In genomic region chr19:44578038-44578437, GRCm38 (mm10) we compare ENCODE assay signal across 35 mouse cellular contexts. TPM values are rescaled to one million over a fixed set of nuclear protein-coding genes. Genes with fewer than 3 reads are reported as not detected.
DNase-seq lines count a peak whose midpoint lies in the region; ATAC-seq and TF ChIP-seq lines count a peak whose summit lies in the region.
"Had no signal": no experiment of that assay in that cellular context is flagged by ENCODE, and none has a peak within 500 bp of the region (broad histone marks: within the 10 kb centered on the region; RNA-seq: fewer than 3 reads in every experiment).

No protein-coding gene starts in this region.

- 39% methylated on average over 1 of the region's 1 CpGs for WGBS in liver, postnatal 0 days (ENCODE audit: insufficient replicate concordance)
- 74% methylated on average over 1 of the region's 1 CpGs for WGBS in limb, embryonic 10.5 days

- 0 out of 2 replicates have a peak, but pooled peaks cover 3% of the 10 kb centered on the region for H3K27me3 ChIP-seq in liver, postnatal 0 days (ENCODE audit: insufficient read depth, low read length)
- no peaks in the 10 kb centered on the region for H3K27me3 ChIP-seq in limb, embryonic 10.5 days (ENCODE audit: low read depth, poor library complexity, severe bottlenecking)
- H3K27me3 ChIP-seq: CH12.LX; embryonic facial prominence, embryonic 13.5 days had no signal

- no peaks in the 10 kb centered on the region for H3K9me3 ChIP-seq in liver, postnatal 0 days (ENCODE audit: low read length)
- no peaks in the 10 kb centered on the region for H3K9me3 ChIP-seq in limb, embryonic 10.5 days (replicated peaks)
- H3K9me3 ChIP-seq: embryonic facial prominence, embryonic 13.5 days; forebrain, embryonic 12.5 days; G1E; hindbrain, embryonic 13.5 days; midbrain, embryonic 12.5 days had no signal

- H3K4me3 ChIP-seq in liver, postnatal 0 days (ENCODE audit: low read depth, low read length), result no peak overlapping the region
- no peak overlapping the region for H3K4me3 ChIP-seq in limb, embryonic 10.5 days
- H3K4me3 ChIP-seq: embryonic facial prominence, embryonic 13.5 days; erythroblast, embryonic 14.5 days; forebrain, embryonic 12.5 days; hindbrain, embryonic 13.5 days; midbrain, embryonic 12.5 days had no signal

- no peak overlapping the region for H3K27ac ChIP-seq in liver, postnatal 0 days (ENCODE audit: low read depth)
- H3K27ac ChIP-seq in limb, embryonic 10.5 days, result no peak overlapping the region
- H3K27ac ChIP-seq: embryonic facial prominence, embryonic 13.5 days; forebrain, embryonic 12.5 days; hindbrain, embryonic 13.5 days; liver, embryonic 14.5 days; macrophage; midbrain, embryonic 12.5 days had no signal

- H3K9ac ChIP-seq in liver, postnatal 0 days (replicated peaks), result no peak overlapping the region
- H3K9ac ChIP-seq: embryonic facial prominence, embryonic 13.5 days; forebrain, embryonic 12.5 days; hindbrain, embryonic 13.5 days; liver, embryonic 14.5 days; midbrain, embryonic 12.5 days had no signal

- no peak overlapping the region for H3K4me2 ChIP-seq in liver, postnatal 0 days (ENCODE audit: low read depth, low read length)
- H3K4me2 ChIP-seq: embryonic facial prominence, embryonic 13.5 days; forebrain, embryonic 12.5 days; hindbrain, embryonic 13.5 days; midbrain, embryonic 12.5 days had no signal

- no peak for DNase-seq in liver, postnatal 0 days
- no peak for DNase-seq in liver
- DNase-seq in thymus, postnatal 14 days, result peak; percentile 46
- no peak for DNase-seq in layer of hippocampus, adult 11-12 months (ENCODE audit: low spot score)
- DNase-seq in testis, postnatal 10 days (ENCODE audit: low spot score), result no peak
- DNase-seq in limb, embryonic 10.5 days (ENCODE audit: low spot score), result no peak
- DNase-seq: adrenal gland, postnatal 10 days; cerebellum, adult 8-10 months; gastrocnemius, postnatal 36 days; kidney, adult 9 months; kidney, postnatal 36 days; right cerebral cortex, postnatal 14 days had no signal

- no peak for TF ChIP-seq EP300 in liver, postnatal 0 days (IDR thresholded peaks at IDR 0.05; ENCODE audit: low read depth)

- no peaks in the 10 kb centered on the region for H3K4me1 ChIP-seq in liver, postnatal 0 days (ENCODE audit: insufficient read depth)
- H3K4me1 ChIP-seq in limb, embryonic 10.5 days, result 0 out of 2 replicates have a peak, but pooled peaks cover 3% of the 10 kb centered on the region
- H3K4me1 ChIP-seq: embryonic facial prominence, embryonic 13.5 days; forebrain, embryonic 12.5 days; midbrain, embryonic 12.5 days had no signal

- TF ChIP-seq CTCF in liver, postnatal 0 days (IDR thresholded peaks at IDR 0.05; ENCODE audit: low read depth), result no peak

- H3K36me3 ChIP-seq in liver, postnatal 0 days (replicated peaks; ENCODE audit: insufficient read depth, low read length), result peaks cover 5% of the 10 kb centered on the region
- H3K36me3 ChIP-seq in limb, embryonic 10.5 days, result peaks cover 38% of the 10 kb centered on the region

- ATAC-seq in liver, postnatal 0 days, result peak; percentile 28; the same call in 1 of the 2 replicates
- ATAC-seq in activated CD4-positive, CD25-positive, alpha-beta regulatory T cell, adult 4 months, result peak; percentile 48
- peak; percentile 69 for ATAC-seq in megakaryocyte, adult 5-6 weeks (ENCODE audit: poor library complexity, severe bottlenecking)

RNA-seq across cellular contexts. Expression of gene Hif1an, which starts 15.4 kb away (rescaled TPM):
- 5.3 and 6.8 TPM in 2 replicates for polyA plus RNA-seq in liver, postnatal 0 days (2015; fragmentation: Nextera tagmentation; extraction: Ambion mirVana)
- 10 to 100 TPM; 18.8 to 23.4 TPM for polyA plus RNA-seq in activated CD4-positive, CD25-positive, alpha-beta regulatory T cell, adult 4 months (2017; shearing (Covaris generic))
- 3.8 and 4.9 TPM in 2 replicates for total RNA-seq in megakaryocyte, adult 5-6 weeks (2015)
- 6.5 and 6.6 TPM in 2 replicates for total RNA-seq in megakaryocyte, adult 5-6 weeks (2017)
- polyA plus RNA-seq in limb, embryonic 10.5 days (2016; fragmentation: Nextera tagmentation; extraction: Ambion mirVana), result 51.2 and 54.6 TPM in 2 replicates

RNA-seq across cellular contexts. Expression of gene Ndufb8, which starts 22.8 kb away (rescaled TPM):
- 394 and 410 TPM in 2 replicates for polyA plus RNA-seq in liver, postnatal 0 days (2015; fragmentation: Nextera tagmentation; extraction: Ambion mirVana)
- polyA plus RNA-seq in activated CD4-positive, CD25-positive, alpha-beta regulatory T cell, adult 4 months (2017; shearing (Covaris generic)), result 100 to 1,000 TPM; 300 to 321 TPM
- total RNA-seq in megakaryocyte, adult 5-6 weeks (2015), result 305 and 327 TPM in 2 replicates
- total RNA-seq in megakaryocyte, adult 5-6 weeks (2017), result 205 and 223 TPM in 2 replicates
- 664 and 683 TPM in 2 replicates for polyA plus RNA-seq in limb, embryonic 10.5 days (2016; fragmentation: Nextera tagmentation; extraction: Ambion mirVana)

RNA-seq across cellular contexts. Expression of gene Gm20538, which starts 25.4 kb away (rescaled TPM):
- not detected in 2 replicates for polyA plus RNA-seq in liver, postnatal 0 days (2015; fragmentation: Nextera tagmentation; extraction: Ambion mirVana)
- 1 to 10 TPM in 1 of 2 experiments, not detected in 1; 2.1 TPM for polyA plus RNA-seq in activated CD4-positive, CD25-positive, alpha-beta regulatory T cell, adult 4 months (2017; shearing (Covaris generic))
- total RNA-seq in megakaryocyte, adult 5-6 weeks (2015), result not detected in 2 replicates
- not detected in 2 replicates for total RNA-seq in megakaryocyte, adult 5-6 weeks (2017)
- not detected in 2 replicates for polyA plus RNA-seq in limb, embryonic 10.5 days (2016; fragmentation: Nextera tagmentation; extraction: Ambion mirVana)
- total RNA-seq: adrenal gland, postnatal 10 days; G1E; gastrocnemius, adult 18-20 months; gastrocnemius, postnatal 36 days; heart, adult 8-10 months; heart, postnatal 25 days; left cerebral cortex, postnatal 25 days had no signal
- polyA plus RNA-seq: cortical plate, adult 2 months; embryonic facial prominence, embryonic 13.5 days; erythroblast, embryonic 14.5 days; forebrain, embryonic 12.5 days; G1E; heart, embryonic 14.5 days; hindbrain, embryonic 13.5 days; intestine, embryonic 14.5 days; limb, embryonic 14.5 days; liver, embryonic 14.5 days; lung, embryonic 16.5 days; macrophage; midbrain, embryonic 12.5 days; neural tube, embryonic 11.5 days; spleen, adult 2 months; stomach, embryonic 14.5 days had no signal

RNA-seq across cellular contexts. Expression of gene Sec31b, which starts 32.4 kb away (rescaled TPM):
- 0.54 and 0.57 TPM in 2 replicates for polyA plus RNA-seq in liver, postnatal 0 days (2015; fragmentation: Nextera tagmentation; extraction: Ambion mirVana)
- 1 to 10 TPM in 1 of 2 experiments, under 1 TPM in 1; 0.62 to 1.5 TPM for polyA plus RNA-seq in activated CD4-positive, CD25-positive, alpha-beta regulatory T cell, adult 4 months (2017; shearing (Covaris generic))
- 0.11 and 0.51 TPM in 2 replicates for total RNA-seq in megakaryocyte, adult 5-6 weeks (2015)
- 0.37 and 0.92 TPM in 2 replicates for total RNA-seq in megakaryocyte, adult 5-6 weeks (2017)
- polyA plus RNA-seq in limb, embryonic 10.5 days (2016; fragmentation: Nextera tagmentation; extraction: Ambion mirVana), result 0.44 and 1.1 TPM in 2 replicates
- polyA plus RNA-seq: erythroblast, embryonic 14.5 days had no signal
